ENCODE assay signal across 11 mouse cellular contexts in the genomic region with DNA sequence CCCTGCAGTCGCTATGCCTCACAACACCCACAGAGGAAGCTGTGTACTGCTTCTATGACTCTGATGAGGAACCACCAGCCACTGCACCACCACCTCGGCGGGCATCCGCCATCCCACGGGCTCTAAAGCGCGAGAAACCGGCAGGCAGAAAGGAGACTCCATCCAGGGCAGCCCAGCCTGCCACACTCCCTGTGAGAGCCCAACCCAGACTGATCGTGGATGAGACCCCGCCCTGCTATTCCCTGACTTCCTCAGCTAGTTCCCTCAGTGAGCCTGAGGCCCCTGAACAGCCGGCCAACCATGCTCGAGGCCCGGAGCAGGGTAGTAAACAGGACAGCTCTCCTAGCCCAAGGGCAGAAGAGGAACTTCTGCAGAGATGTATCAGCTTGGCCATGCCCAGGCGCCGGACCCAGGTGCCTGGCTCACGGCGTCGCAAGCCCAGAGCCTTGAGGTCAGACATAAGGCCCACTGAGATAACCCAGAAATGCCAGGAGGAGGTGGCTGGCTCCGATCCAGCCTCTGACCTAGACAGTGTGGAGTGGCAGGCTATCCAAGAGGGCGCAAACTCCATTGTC. TPM values are rescaled to one million over a fixed set of nuclear protein-coding genes. Genes with fewer than 3 reads are reported as not detected.
DNase-seq lines count a peak whose midpoint lies in the region; TF ChIP-seq lines count a peak whose summit lies in the region.
"Had no signal": no experiment of that assay in that cellular context is flagged by ENCODE, and none has a peak within 500 bp of the region (broad histone marks: within the 10 kb centered on the region; RNA-seq: fewer than 3 reads in every experiment).

No protein-coding gene starts in this region.

- TF ChIP-seq CTCF in cerebellum, adult 2 months (IDR thresholded peaks at IDR 0.05; ENCODE audit: borderline replicate concordance, insufficient read depth, low read depth, low read length), result no peak
- TF ChIP-seq CTCF in left cerebral cortex, adult 2 months (IDR thresholded peaks at IDR 0.05), result no peak

- no peaks in the 10 kb centered on the region for H3K27me3 ChIP-seq in cerebellum, adult 2 months (ENCODE audit: control insufficient read depth, insufficient read depth, low read length)
- H3K27me3 ChIP-seq in megakaryocyte, embryonic 14.5 days (replicated peaks), result peaks cover 64% of the 10 kb centered on the region

- DNase-seq in cerebellum, adult 2 months, result peak; percentile 74 to 76
- no peak for DNase-seq in cerebellum, postnatal 4 days (ENCODE audit: low spot score in 2 of 2)
- DNase-seq in left cerebral cortex, adult 2 months (ENCODE audit: extremely low spot score in 1 of 2, low spot score in 2 of 2), result peak in 1 of 2 experiments; percentile 29
- DNase-seq in left cerebral cortex, adult 8-10 months (ENCODE audit: low spot score in 2 of 2), result no peak
- peak; percentile 78 for DNase-seq in brain, adult 2 months (ENCODE audit: low read depth, low spot score)
- no peak for DNase-seq in ovary, postnatal 14 days (ENCODE audit: low spot score)
- no peak for DNase-seq in kidney, adult 9 months
- DNase-seq: lung, postnatal 10 days had no signal

- H3K4me1 ChIP-seq in cerebellum, adult 2 months (ENCODE audit: control insufficient read depth, insufficient read depth, low read length), result peaks cover 55% of the 10 kb centered on the region
- H3K4me1 ChIP-seq in megakaryocyte, embryonic 14.5 days, result peaks cover 64% of the 10 kb centered on the region

- H3K9me3 ChIP-seq in megakaryocyte, embryonic 14.5 days, result peaks cover 19% of the 10 kb centered on the region; the same call in 1 of the 2 replicates

- WGBS in cerebellum, adult 2 months, result 32% methylated on average over 20 of the region's 20 CpGs

- peaks cover 68% of the 10 kb centered on the region for H3K36me3 ChIP-seq in megakaryocyte, embryonic 14.5 days (replicated peaks; ENCODE audit: low read length)

- 0 out of 2 replicates have a peak overlapping the region, but pooled peaks have one; percentile 7 for H3K27ac ChIP-seq in cerebellum, adult 2 months (ENCODE audit: insufficient read depth, low read length)
- 0 out of 2 replicates have a peak overlapping the region, but pooled peaks have one; percentile 28 for H3K27ac ChIP-seq in left cerebral cortex, adult 2 months
- H3K27ac ChIP-seq: heart, adult 2 months had no signal

- intact Hi-C loops in left cerebral cortex, adult 2 months (cut with DNase I), result no loop called here

- TF ChIP-seq POLR2A in cerebellum, adult 2 months (IDR thresholded peaks at IDR 0.05; ENCODE audit: borderline replicate concordance, insufficient read depth, low read length), result no peak

- H3K4me3 ChIP-seq in cerebellum, adult 2 months (replicated peaks; ENCODE audit: insufficient read depth, low read depth, low read length), result no peak overlapping the region
- no peak overlapping the region for H3K4me3 ChIP-seq in left cerebral cortex, adult 2 months
- H3K4me3 ChIP-seq in megakaryocyte, embryonic 14.5 days (replicated peaks), result peak overlapping the region; percentile 48
- H3K4me3 ChIP-seq: heart, adult 2 months had no signal

RNA-seq across cellular contexts. Expression of gene 2310011J03Rik, which starts 6.6 kb away (rescaled TPM):
- 49.7 and 51.1 TPM in 2 replicates for polyA plus RNA-seq in cerebellum, adult 2 months (2012; rRNA removed)
- total RNA-seq in left cerebral cortex, adult 2 months (2021), result 10 to 100 TPM; 26.3 to 26.9 TPM
- total RNA-seq in left cerebral cortex, adult 8-10 months (2022), result 10 to 100 TPM; 25.7 to 29.0 (median 27.3) TPM
- polyA plus RNA-seq in megakaryocyte, embryonic 14.5 days (2012; ENCODE audit: insufficient read depth, low replicate concordance), result 62.0 and 88.2 TPM in 2 replicates

RNA-seq across cellular contexts. Expression of gene Pcsk4, which starts 15.6 kb away (rescaled TPM):
- polyA plus RNA-seq in cerebellum, adult 2 months (2012; rRNA removed), result 13.7 and 14.1 TPM in 2 replicates
- total RNA-seq in left cerebral cortex, adult 2 months (2021), result 1 to 10 TPM; 4.0 to 5.4 TPM
- 10 to 100 TPM in 1 of 4 experiments, 1 to 10 TPM in 3; 6.7 to 10.2 (median 8.3) TPM for total RNA-seq in left cerebral cortex, adult 8-10 months (2022)
- polyA plus RNA-seq in megakaryocyte, embryonic 14.5 days (2012; ENCODE audit: insufficient read depth, low replicate concordance), result 15.1 and 26.0 TPM in 2 replicates

RNA-seq across cellular contexts. Expression of gene Reep6, which starts 16.0 kb away (rescaled TPM):
- 9.0 and 10.3 TPM in 2 replicates for polyA plus RNA-seq in cerebellum, adult 2 months (2012; rRNA removed)
- total RNA-seq in left cerebral cortex, adult 2 months (2021), result 10 to 100 TPM; 13.5 to 13.6 TPM
- total RNA-seq in left cerebral cortex, adult 8-10 months (2022), result 10 to 100 TPM; 12.0 to 14.8 (median 13.6) TPM
- polyA plus RNA-seq in megakaryocyte, embryonic 14.5 days (2012; ENCODE audit: insufficient read depth, low replicate concordance), result 19.0 and 21.1 TPM in 2 replicates
- polyA plus RNA-seq: activated CD4-positive, CD25-positive, alpha-beta regulatory T cell, adult 4 months had no signal

RNA-seq across cellular contexts. Expression of gene Apc2, which starts 17.9 kb away (rescaled TPM):
- 67.1 and 69.1 TPM in 2 replicates for polyA plus RNA-seq in cerebellum, adult 2 months (2012; rRNA removed)
- 100 to 1,000 TPM; 111 to 113 TPM for total RNA-seq in left cerebral cortex, adult 2 months (2021)
- total RNA-seq in left cerebral cortex, adult 8-10 months (2022), result 100 to 1,000 TPM; 107 to 125 (median 116) TPM
- 0.92 and 4.5 TPM in 2 replicates for polyA plus RNA-seq in megakaryocyte, embryonic 14.5 days (2012; ENCODE audit: insufficient read depth, low replicate concordance)

RNA-seq across cellular contexts. Expression of gene Rps15, which starts 21.5 kb away (rescaled TPM):
- polyA plus RNA-seq in cerebellum, adult 2 months (2012; rRNA removed), result 1,303 and 1,454 TPM in 2 replicates
- total RNA-seq in left cerebral cortex, adult 2 months (2021), result 100 to 1,000 TPM; 816 to 913 TPM
- total RNA-seq in left cerebral cortex, adult 8-10 months (2022), result 1,000 to 10,000 TPM in 1 of 4 experiments, 100 to 1,000 TPM in 3; 922 to 1,007 (median 961) TPM
- polyA plus RNA-seq in megakaryocyte, embryonic 14.5 days (2012; ENCODE audit: insufficient read depth, low replicate concordance), result 7,349 and 10,126 TPM in 2 replicates

Comparison
In these comparisons a context has a peak if more than half of its experiments do, and no peak if none do; other contexts are left out.
1. DNase-seq: peak in cerebellum, adult 2 months (2 of 2) and brain, adult 2 months (single experiment); none in cerebellum, postnatal 4 days (0 of 2), left cerebral cortex, adult 8-10 months (0 of 2), ovary, postnatal 14 days (single experiment) and kidney, adult 9 months (single experiment).